Mouse (Mus musculus) urinary bladder, postnatal 14 days (tissue): ENCODE measurements around the gene Csnk2a1.
"Not testable (repeated sequence)": the region's sequence is repeated elsewhere in the genome, so short reads cannot be mapped to it uniquely, and the experiment has no call there.

ENCODE experiments used
- DNase-seq: peaks from one replicate; pipeline ENCODE4 v3.0.0; 2021; ENCODE audit warnings: low spot score

Gene Csnk2a1

DNA sequence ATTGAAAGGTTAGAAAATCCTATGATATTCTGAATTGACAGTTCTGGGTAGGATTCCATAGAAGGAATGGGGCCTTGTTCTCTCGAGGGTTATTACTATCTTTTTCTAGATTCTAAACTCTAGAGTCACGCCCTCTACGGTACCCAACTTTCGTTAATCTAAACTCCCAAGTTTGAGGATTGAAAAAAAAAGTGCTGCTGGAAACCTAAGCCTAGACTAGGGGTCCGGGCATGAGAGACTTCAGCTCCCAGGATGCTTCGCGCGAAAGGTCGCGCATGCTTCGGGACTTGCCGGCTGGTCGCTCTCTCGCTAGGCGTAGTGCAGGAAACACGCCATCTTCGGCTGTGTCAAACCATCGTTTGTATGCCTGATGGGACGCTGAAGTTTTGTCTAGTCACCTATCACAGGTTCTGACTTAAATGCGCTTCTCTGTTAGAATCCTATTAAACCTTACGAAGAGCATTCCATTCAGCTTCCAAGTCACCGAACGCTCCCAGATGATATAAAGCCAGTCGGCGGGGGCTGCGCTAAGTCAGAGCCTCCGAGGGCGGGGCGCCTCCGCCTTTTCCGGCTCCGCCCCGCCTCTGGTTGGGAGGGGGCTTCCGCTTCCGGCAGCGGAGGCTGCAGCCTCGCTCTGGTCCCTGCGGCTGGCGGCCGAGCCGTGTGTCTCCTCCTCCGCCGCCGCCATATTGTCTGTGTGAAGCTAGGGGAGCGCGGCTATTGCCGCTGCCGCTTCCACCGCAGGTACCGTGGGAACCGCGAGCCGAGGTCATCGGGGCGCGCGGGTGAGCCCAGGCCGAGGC is at the start of gene Csnk2a1:
Csnk2a1 (plus strand) TSS at position 592 of the 803 bp plus-strand sequence.
- peak; percentile 91 for DNase-seq

DNA sequence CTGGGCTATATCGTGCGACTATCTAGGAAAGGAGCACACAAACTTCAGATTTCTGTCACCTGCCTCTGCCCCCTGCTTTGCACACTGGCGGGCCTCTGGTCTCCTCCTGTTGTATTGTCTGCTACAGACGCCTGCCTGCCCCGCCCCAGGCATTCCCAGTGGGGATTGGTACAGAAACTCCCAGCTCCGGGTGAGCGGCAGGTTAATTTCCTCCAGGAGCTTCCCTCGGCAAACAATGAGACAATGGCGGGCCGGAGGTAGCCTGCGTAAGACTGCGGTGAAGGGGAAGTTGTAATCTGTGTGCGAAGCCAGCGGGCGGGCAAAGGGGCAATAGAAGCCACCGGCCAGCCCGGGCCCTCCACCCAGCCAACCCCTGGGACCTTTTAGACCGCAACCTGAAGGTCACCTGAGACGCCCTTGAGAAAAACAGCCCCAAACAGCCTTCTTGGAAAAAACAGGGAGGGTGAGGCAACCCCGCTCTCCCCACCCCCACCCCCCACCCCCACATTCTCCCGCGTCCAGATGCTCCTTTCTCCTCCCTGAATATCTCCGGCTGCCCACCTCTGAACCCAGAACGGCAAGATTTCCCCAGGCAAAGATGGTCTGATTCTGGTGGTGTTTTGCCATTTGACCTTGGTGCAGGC is 49.4 kb upstream of the Csnk2a1 start:
- DNase-seq = no peak

DNA sequence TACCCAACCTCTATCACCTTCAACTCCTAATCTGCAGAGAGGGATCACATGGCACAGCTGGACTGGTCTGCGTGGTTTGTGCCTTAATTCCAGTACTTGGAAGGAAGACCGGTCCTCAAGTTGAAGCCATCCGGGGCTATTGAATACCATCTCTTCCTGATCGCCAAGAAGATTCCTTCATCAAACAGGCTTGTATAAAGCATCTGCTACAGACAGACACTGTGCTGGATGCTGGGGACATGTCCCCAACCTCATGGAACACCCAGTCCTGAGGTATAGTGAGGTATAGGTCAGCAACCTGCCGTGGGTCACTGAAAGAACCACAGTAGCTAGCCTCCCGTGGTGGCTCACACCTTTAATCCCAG is 48.9 kb upstream of the Csnk2a1 start:
- DNase-seq = no peak

DNA sequence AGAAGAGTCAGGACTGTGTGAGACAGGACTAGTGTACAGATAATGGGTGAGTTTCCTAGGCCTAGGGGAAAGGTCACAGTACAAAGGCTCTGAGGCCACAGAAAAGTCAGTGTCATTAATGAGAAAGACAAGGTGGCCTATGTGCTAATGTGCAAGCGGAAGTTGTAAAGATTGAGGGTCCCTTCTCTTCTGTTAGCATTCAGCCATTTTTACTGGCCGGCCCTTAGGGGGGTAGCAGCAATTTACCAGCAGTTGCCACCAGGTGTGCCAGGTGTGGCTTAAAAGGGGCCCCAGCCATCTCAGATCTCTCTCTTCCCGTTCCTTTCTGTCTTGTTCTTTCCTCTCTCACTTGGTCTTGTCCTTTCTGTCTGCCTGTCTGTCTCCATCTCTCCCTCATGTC is 48.3 kb upstream of the Csnk2a1 start:
- no peak for DNase-seq

DNA sequence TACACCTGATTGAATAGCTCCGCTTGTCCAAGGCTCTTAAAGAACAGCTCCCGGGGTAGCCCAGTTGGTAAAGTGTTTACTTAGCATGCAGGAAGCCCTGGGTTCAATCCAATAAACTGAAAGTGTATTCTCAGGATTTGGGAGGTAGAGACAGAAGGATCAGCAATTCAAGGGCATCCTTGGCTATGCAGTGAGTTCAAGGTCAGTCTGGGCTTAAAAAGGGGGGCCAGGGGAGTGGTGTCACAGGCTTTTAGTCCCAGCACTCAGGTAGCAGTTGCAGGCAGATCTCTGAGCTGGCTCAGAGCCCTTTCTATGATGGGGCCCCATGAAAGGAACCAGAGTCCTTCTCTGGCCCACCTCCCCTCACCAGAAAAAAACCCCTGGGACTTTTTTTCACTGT is 47.3 kb upstream of the Csnk2a1 start:
- no peak for DNase-seq

DNA sequence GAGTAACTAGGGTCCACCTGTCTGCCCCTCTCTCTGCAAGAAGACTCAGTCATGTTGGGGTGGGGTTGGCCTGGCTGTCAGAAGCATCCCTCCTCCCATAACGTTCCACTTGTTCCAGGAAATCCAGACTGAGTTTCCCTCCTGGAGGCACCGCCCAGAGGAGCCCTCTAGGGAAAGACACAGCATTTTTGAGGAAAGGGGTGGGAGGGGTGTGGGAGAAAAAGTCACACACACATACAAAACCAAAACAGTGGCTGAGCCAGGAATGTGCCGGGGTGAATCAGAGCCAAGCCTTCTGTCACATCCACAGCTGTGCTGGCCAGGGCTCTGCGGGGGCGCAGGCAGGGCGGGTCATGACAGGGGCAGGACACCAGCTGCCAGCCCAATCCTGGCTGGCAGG is 46.3 kb upstream of the Csnk2a1 start:
- peak; percentile 41 for DNase-seq

DNA sequence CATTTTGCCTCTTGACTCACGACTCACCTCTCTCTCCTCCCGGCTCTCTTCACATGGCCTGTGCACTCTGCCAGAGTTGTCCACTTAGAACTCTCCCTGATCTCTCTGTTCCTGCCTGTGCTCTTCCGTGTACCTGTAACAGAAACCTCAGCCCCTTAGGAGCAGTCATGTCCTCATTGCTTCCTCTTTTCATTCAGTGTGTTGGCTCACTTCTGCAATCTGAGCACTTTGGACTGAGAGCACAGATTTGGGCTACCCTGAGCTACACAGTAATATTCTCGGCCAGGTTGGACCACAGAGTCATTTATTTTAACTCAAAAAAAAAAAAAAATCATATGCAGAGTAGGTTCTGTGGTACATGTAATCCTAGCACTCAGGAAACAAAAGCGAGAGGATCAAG is 39.5 kb upstream of the Csnk2a1 start:
- no peak for DNase-seq

DNA sequence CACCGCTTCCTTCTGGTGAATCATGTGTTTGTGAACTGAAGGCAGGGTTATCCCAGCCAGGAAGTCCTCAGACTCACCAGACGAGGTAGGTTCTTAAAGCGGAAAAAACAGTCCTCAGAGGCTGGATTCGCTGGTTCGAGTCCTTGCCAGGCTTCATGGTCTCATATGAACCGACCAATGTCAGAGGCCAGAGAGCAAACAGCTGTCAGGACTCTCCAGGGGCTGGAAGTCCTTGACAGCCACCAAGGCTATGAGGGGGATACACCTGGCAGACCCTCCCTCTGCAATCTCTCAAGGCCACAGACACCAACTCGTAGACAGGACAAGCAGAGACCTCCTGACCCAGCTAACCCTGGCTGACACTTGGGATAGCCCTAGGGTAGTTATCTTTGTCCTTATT is 37.4 kb upstream of the Csnk2a1 start:
- DNase-seq = no peak

DNA sequence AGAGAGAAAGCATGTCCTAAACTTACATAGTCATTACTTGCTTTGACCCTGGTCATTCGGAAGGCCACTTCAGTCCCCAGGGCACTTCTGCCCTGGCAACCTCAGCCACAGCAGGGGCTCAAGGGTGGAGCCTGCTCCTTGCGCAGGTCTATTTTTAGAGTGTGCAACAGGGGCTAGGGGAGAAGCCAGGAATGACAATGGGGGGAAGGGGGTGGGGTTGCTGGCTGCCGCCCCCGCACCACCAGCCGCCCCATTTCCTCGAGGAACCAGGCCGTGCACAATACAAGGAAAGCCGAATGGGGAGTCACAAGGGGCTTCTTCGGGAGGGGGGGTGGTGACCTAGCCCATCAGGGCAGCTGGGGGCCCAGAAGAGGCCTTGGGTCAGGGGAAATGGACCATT is 37.0 kb upstream of the Csnk2a1 start:
- no peak for DNase-seq

DNA sequence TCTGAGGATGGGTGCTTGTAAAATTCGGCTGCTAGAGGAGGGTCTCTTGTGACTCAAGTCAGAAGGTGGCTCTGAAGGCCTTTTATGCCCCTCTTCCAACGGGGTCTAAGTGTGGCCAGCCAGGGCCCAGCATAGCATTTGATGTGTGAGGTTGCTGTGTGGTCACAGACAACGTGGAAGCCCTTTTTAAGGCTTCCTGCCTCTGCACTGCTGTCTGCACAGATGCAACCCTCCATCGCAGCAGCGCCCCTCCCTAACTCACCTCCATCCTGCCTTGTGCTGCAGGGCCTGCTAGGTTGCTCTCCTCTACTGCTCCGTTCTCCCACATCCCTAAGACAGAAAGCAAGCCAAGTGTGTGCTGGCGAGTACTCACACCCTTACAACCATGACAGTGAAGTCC is 36.5 kb upstream of the Csnk2a1 start:
- DNase-seq = no peak

DNA sequence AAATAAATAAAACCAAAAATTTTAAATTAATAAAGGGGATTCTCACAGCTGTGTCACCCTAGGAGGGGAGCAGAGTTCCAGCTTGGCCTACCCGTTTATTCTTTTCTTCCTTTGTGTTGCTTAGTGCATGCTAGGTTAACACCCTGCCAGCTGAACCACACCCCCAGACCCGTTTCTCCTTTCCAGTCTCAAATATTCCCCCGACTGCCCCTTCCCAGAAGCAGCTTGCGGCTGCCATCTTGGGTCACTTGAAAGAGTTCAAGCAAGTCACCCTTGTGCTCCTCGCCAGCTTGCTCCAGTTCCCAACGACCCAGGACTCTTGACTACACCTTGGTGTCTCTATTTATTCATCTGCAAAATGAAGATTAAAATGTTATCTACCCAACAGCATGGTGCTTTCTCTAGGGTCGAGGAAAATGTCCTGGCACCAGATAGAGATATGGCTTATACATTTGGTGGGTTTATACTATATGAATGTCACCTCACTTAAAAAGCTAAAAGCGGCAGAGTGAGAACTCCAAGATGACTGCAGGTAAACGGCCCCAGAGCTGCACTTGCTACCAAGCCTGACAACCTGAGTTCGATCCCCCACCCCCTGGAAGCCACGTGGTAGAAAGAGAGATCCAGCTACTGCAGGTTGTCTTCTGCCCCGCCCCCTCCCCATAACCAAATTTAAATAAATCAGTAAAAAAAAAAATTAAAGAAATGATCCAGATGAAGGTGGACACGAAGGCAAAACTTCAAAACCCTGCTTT is 33.9 kb upstream of the Csnk2a1 start:
- no peak for DNase-seq

DNA sequence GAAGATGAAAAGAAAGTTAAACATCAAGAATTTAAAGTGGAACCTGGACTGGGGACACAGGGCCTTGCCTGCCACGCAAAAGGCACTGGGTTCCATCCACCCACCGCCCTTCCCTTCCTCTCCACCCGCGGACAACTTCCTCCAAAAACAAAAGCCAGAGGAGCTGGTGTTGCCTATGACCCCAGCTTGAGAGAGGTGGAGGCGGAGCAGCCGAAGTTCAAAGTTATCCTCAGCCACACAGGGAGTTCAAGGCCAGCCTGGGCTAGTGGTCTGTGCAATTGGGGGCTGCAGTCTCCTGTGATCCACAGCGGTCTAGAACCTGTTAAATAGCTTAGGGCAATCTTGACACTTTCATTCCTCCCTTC is 33.3 kb upstream of the Csnk2a1 start:
- no peak for DNase-seq

DNA sequence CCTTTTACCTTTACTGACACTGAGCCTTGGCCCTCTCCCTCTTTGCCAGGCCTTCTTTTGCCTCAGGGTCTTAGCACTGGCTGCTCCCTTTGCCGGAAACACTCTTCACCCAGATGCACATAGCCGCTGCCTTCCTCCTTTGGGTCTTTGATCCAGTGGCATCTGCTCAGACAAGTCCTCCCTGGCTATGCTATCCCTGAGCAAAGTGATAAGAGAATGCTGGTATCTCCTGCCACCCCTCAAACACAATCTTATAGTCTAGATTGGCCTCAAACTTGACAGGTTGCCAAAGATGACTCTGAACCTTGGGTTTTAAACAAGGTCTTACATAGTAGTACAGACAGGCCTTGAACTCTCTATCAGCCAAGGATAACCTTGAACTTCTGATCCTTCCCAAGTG is 32.1 kb upstream of the Csnk2a1 start:
- no peak for DNase-seq

DNA sequence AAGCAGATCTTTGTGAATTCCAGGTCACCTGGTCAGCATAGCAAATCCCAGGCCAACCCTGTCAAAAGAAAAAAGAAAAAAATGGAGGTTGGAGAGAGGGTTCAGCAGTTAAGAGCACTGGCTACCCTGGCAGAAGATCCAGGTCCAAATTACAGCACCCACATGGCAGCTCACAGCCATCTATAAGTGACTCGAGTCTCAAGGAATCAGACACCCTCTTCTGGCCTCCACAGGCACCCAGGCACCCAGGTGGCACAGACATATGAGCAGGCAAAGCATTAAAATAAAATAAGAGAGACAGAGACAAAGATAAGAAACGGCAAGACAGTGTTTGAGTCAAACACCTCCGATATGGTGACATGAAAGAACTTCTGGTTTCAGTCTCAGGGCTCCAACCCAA is 29.7 kb upstream of the Csnk2a1 start:
- no peak for DNase-seq

DNA sequence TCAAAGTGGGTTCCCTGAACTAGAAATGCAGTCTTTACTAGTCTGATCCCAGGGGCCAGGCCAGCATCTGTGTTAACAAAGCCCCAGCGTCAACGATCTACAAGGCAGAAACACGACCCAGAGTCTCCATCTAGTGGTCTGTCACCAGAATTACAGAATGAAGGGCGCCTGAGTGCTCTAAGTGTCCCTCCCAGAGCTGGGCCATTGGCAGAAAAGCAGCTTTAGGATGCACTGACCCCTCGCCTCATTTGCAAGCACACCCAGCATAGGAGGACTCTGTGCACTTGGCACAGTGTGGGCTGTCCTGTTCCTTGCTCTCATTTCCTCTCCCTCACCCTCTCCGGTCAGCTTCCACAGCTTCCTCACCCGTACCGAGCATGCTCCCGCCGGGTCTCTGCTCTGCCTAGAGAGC is 29.3 kb upstream of the Csnk2a1 start:
- peak; percentile 36 for DNase-seq

DNA sequence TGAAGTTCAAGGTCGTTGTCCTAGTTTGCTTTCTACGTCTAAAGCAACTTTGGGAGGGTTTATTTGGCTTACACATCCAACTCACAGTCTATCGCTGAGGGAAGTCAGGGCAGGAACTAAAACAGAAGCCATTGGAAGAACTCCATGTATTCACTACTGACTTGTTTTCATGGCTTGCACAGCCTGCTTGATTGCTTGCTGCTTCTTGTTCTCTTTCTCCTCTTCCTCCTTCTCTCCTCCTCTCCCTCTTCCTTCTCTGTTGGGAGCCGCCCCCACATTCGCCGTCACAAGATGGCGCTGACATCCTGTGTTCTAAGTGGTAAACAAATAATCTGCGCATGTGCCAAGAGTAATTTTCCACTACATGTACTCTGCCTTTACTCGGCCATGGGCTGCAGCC is 20.5 kb upstream of the Csnk2a1 start:
- DNase-seq = not testable (repeated sequence)

DNA sequence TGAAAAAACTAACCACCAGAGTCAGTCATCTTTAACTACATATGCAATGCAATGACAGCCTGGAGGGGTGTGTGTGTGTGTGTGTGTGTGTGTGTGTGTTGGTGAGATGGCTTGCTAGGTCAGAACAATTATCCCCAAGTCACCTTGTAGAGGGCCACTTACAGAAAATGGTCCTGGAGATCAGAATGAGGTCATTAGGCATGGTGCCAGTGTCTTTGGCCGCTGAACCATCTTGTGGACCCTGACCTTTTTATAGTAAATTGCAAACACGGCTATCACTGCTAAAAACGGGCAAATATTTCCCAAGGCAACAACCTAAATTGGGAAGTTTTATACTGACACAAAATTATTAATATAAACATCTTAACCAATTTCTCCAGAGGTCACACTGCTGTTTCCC is 14.8 kb upstream of the Csnk2a1 start:
- no peak for DNase-seq

DNA sequence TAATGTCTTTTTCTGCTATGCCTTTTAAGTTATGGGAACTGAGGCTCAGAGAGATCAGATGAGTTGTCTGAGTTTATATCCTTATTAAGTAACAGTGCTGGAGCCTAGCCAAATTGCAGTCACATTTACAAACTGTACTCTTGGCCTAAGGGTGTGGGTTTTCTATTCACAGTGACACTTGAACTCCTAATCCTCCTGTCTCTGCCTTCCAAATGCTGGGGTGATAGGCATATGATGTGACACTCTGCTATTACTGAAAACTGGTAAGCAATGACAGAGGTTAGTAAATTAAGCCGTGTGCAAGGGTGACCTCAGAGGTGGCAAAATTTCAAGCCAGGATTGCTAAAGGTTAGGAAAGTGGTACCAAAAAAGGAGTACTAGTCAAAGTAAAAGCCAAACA is 9.7 kb upstream of the Csnk2a1 start:
- DNase-seq = no peak

DNA sequence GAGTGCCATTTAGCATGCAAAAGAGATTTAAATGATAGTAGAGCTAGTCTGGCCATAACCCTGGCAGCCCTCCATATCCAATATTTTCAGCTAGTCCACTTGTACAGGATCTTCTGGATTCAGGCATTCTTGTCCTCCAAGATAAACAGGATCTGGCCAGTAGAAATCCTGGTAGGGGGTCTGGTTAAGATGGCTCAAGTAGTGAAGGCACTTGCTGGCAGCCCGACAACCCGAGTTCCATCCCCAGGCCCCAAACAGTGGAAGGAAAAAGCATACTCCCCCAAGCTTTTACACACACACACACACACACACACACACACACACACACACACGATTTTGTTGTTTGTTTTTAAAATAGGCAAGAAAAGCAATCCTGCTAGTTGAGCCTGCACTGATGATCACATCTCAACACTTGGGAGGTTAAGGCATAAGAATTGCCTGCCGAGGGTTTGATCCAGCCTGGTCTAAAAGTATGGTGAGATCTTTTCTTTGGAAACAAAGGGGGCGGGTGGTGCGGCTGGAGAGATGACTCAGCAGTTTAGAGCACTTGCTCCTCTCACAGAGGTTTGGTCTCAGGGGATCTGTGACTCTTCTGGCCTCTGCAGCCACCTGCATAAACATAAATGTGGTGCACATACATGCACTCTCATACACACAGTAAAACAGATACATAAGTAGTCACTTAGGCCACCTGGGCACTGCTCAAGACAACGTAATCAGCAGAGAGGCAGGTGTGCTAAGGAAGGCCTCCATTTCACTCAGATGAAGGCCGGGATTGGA is 2.9 kb upstream of the Csnk2a1 start:
- no peak for DNase-seq

DNA sequence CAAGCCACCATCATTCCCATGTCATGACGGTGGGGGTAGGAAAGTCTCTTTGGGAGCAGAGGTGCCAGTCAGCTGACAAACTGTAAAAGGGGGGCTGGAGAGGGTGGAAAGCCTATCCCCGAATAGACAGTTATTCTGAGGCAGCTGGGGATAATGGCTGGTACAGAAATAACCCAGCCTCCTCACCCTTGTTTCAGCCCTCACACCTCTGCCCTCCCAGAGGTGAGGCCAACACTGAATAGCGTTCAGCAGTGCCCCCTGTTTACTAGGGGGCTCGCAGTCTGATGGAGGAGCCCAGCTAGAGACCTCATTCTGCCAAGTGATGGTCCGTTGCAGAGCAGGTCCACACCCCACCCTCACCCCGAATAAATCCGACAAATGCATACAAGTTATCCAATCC is 1.1 kb upstream of the Csnk2a1 start:
- no peak for DNase-seq

DNA sequence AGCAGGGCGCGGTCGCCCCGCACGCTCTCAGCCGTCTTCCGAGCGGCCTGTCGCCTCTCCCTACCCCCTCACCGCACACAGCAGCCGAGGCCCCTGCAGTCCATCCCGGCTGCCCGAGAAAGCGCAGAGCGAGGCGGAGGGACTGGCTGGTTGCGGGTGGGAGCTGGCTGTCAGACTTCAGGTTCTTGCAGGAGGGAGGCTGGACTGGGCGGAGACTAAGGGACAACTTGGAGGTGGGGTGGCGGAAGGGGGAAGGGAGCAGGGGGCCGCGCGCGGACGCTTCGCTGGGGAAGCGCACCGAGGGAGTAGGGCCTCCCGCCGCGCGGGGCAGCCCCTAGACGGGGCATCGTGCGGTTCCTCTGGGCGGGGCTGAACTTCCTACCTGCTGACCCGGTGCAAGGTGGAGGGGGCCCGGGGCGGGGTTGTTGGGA is 427 bp downstream of the Csnk2a1 start:
- peak; percentile 65 for DNase-seq

DNA sequence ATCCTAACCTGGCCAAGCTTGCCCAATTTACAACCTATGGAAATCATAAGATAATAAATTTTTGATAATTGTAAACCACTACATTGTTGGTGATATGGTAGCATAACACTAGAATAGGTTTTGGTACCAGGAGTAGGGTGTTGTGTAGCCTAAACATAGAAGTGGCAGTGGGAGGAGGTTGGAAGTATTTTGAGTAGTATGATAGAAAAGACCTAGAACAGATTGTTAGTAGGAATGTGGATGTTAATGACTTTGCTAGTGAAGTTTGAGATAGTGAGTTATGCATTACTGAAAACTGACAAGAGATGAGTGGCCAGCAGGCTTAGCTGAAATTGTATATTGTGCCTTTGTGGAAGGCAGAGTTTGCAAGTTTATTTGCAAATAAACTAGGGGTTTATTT is 3.4 kb downstream of the Csnk2a1 start:
- no peak for DNase-seq
